Mouse (Mus musculus) cortical plate, adult 2 months (tissue): ENCODE data around the gene Zcchc2. TPM values are rescaled to one million over a fixed set of nuclear protein-coding genes. Genes with fewer than 3 reads are reported as not detected.

Experiments
- H3K27ac ChIP-seq: fragments of 200-500 bp; 2 replicates; pipeline ENCODE4 v1.5.1; 2012; ENCODE audit warnings: low read length, control low read depth, inconsistent platforms; ENCODE audit not compliant: insufficient read depth
- H3K4me1 ChIP-seq: fragments of 200-500 bp; 2 replicates; pipeline ENCODE4 v1.6.1; 2011; ENCODE audit warnings: low read length; ENCODE audit not compliant: control insufficient read depth, insufficient read depth
- H3K4me3 ChIP-seq: fragments of 200-500 bp; 2 replicates; pipeline ENCODE4 v1.5.1; 2011; ENCODE audit warnings: mild to moderate bottlenecking, low read length, control low read depth; ENCODE audit not compliant: insufficient read depth
- CTCF ChIP-seq: fragments of 200-500 bp; IDR thresholded peaks from 2 replicates; pipeline ENCODE4 v1.5.1; 2011; ENCODE audit warnings: mild to moderate bottlenecking, control low read depth, low read length; ENCODE audit not compliant: insufficient read depth; ENCODE audit errors: extremely low read depth
- POLR2A ChIP-seq: fragments of 200-500 bp; IDR thresholded peaks from 2 replicates; pipeline ENCODE4 v1.6.1; 2011; ENCODE audit warnings: mild to moderate bottlenecking, low read length, control low read depth; ENCODE audit not compliant: insufficient read depth; ENCODE audit errors: extremely low read depth
- polyA plus RNA-seq: library from polyadenylated mRNA; depleted of rRNA; stranded (reverse); fragments of >200 nt; gene quantifications from 2 replicates; pipeline ENCODE4 v1.2.3, GENCODE M21; 2012

Zcchc2 gene
- polyA plus RNA-seq, 1 experiment: 19.6 TPM

DNA sequence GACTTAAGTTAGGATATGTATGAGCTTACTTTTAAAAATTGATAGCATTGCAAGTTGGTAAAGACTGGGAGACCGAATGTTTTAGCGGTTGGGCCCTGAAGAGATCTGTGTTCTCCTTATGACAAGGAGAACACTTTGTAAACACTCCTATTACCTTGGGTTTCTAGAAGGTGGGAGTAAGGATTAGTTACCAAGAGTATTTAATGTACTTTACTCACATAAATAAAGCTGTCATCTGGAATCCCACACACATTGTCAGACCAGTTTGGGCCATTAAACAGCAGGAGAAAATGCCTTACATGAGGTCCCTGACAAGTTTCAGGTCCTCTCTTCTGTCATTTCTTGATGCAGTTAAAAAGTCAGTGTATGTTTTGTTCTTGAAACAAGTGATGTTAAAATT lies 9.6 kb downstream of the Zcchc2 start:
- TF ChIP-seq CTCF: no peak
- TF ChIP-seq POLR2A: no peak
- peaks cover 1% of the 10 kb centered on the region; the same call in 1 of the 2 replicates for H3K4me1 ChIP-seq
- H3K4me3 ChIP-seq: no peak overlapping the region
- H3K27ac ChIP-seq: no peak overlapping the region

- no peak for TF ChIP-seq CTCF
- no peak for TF ChIP-seq POLR2A
- Histone ChIP-seq H3K4me3 (no peak overlapping the region), H3K4me1 (no peaks in the 10 kb centered on the region), H3K27ac (no peak overlapping the region)
These were observed 17.4 kb downstream of the Zcchc2 start for GRCm38 (mm10) chr1:106007581-106007980.

GRCm38 (mm10) chr1:106011097-106011496 lies 20.9 kb downstream of the Zcchc2 start:
- Histone ChIP-seq H3K27ac (no peak overlapping the region), H3K4me1 (no peaks in the 10 kb centered on the region), H3K4me3 (no peak overlapping the region)
- TF ChIP-seq POLR2A: no peak
- no peak for TF ChIP-seq CTCF

DNA sequence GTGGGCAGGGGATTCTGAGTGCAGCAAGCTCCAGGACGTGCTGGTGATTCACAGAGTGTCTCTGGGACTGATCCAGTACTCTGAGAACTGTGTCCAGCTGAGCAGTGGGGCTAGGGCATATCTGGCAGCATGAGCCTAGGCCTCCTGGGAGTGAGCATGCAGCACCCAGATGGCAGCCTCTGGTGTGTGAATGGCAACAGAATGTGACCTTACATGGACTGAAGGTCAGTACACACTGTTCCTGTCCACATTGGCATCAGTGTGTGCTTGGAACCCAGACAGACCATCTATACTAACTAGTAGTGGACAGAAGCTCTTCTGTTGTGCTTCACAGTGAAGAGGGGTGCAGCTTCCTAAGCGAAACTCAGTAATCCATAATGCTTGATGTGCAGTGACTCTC lies 23.6 kb downstream of the Zcchc2 start:
- no peaks in the 10 kb centered on the region for H3K4me1 ChIP-seq
- TF ChIP-seq POLR2A: no peak
- TF ChIP-seq CTCF: no peak
- no peak overlapping the region for H3K4me3 ChIP-seq
- no peak overlapping the region for H3K27ac ChIP-seq

DNA sequence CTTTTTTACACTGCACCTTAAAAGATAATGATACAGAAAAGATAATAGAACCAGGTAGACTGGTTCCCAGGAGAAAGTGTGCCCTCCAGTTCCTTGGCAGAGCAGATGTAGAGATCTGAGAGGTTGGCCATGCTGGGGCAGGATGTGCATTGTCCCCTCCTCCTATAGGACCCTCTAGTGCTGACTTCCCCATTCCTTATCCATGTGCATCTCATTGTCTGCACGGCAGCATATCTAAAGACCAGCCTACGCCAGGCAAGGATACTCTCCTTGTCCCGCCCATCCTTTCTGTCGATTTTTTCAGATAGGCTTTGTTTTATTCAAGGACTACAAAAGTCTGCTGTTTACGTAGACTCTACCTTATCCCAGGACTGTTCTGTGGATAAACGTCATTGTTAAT lies 26.1 kb downstream of the Zcchc2 start:
- no peak for TF ChIP-seq POLR2A
- no peak for TF ChIP-seq CTCF
- H3K4me3 ChIP-seq: no peak overlapping the region
- H3K27ac ChIP-seq: no peak overlapping the region
- H3K4me1 ChIP-seq: no peaks in the 10 kb centered on the region

DNA sequence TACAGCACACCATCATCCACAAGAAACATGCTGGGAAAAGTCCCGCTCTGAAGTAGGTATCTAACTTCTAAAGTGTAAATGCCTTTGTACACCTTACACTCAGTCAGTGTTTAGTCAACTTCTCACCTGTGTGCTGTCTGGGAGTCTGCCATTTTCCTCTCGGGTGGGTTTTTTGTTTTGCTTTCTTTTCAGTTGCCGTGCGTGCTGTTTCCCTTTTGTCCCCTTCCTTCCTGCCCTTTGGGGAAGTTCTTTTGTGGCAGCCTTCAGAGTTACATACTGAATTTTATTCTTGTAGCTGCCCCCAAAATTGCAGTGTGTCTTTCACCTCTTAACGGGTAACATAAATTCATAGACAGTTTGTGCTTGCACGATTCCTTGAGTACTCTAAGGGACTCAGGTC lies 29.6 kb downstream of the Zcchc2 start:
- Histone ChIP-seq H3K4me1 (no peaks in the 10 kb centered on the region), H3K27ac (no peak overlapping the region), H3K4me3 (no peak overlapping the region)
- no peak for TF ChIP-seq POLR2A
- no peak for TF ChIP-seq CTCF

DNA sequence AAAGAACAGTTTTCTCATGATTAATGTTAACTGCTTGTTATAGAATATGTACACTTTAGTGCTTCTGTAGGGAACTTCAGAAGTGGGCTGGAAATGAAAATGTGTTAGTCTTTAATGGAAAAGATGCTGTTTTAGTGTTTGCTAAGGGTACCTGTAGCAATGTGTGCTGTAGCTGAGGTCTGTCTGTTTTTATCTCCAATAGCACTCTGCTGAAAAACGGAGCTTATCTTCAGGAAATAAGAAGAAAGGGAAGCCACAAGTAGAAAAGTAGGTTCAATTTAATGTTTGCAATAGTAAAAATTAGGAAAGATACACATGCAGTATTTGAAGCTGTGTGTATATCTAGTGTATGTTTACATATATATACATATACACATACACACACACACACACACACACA lies 32.8 kb downstream of the Zcchc2 start:
- H3K4me3 ChIP-seq: no peak overlapping the region
- H3K27ac ChIP-seq: no peak overlapping the region
- no peak for TF ChIP-seq CTCF
- no peak for TF ChIP-seq POLR2A
- no peaks in the 10 kb centered on the region for H3K4me1 ChIP-seq

DNA sequence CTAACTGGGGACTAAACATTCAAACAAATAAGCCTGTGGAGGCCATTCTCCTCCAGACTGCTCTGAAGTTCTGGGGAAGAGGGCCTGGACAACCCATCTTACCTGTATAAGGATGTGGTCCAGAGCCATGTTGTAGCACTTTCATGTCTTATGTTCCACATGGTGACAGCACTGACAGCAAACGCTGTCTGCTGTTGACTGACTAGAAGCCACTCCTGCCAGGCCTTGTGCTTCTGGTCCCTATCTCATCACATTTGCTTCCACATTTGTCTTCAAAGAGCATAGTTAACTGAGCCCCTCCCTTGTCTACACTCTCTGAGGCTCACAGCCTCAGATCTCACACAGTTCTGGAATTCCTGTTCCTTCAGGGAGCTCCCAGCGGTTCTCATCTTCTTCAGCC lies 34.0 kb downstream of the Zcchc2 start:
- no peak overlapping the region for H3K4me3 ChIP-seq
- no peak for TF ChIP-seq CTCF
- TF ChIP-seq POLR2A: no peak
- H3K4me1 ChIP-seq: no peaks in the 10 kb centered on the region
- H3K27ac ChIP-seq: no peak overlapping the region

DNA sequence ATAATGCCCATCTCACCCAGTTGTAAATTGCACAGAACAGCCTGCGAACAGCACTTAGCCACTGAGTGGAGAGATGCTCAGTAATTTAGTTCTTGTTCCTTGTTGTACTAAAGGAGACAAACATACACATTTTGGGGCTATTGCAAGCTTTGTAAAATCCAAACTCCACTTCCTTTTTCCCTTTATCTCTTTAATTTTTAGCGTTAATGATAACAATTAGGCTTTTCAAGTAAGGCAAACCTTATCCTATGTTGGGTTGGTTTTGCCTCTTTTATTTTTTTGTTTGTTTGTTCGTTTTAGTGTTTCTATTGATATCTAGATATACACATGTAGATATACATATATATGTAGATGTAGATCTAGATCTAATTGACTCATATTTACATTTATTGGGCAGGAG lies 34.6 kb downstream of the Zcchc2 start:
- TF ChIP-seq CTCF (no peak), POLR2A (no peak)
- no peaks in the 10 kb centered on the region for H3K4me1 ChIP-seq
- H3K4me3 ChIP-seq: no peak overlapping the region
- no peak overlapping the region for H3K27ac ChIP-seq

- TF ChIP-seq POLR2A (no peak), CTCF (no peak)
- H3K4me1 ChIP-seq: no peaks in the 10 kb centered on the region
- no peak overlapping the region for H3K4me3 ChIP-seq
- no peak overlapping the region for H3K27ac ChIP-seq
These were observed 39.6 kb downstream of the Zcchc2 start for GRCm38 (mm10) chr1:106029769-106030168.

DNA sequence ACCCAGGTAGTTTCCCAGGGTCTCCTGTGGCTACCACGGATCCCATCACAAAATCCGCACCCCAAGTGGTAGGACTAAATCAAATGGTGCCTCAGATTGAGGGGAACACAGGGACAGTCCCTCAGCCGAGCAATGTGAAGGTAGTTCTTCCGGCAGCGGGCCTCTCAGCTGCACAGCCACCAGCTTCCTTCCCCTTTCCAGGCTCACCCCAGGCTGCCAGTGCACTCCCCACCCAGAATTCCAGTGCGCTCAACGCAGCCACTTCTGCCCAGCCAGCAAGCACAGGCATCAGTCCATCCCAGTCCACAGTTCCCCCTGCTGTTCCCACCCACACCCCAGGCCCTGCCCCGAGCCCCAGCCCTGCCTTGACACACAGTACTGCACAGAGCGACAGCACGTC lies 40.1 kb downstream of the Zcchc2 start:
- Histone ChIP-seq H3K27ac (no peak overlapping the region), H3K4me3 (no peak overlapping the region)
- TF ChIP-seq CTCF (no peak), POLR2A (no peak)

More for the DNA sequence above, 40.1 kb downstream of the Zcchc2 start:
- no peaks in the 10 kb centered on the region for H3K4me1 ChIP-seq
